Mouse (Mus musculus) intestine, postnatal 0 days (tissue): ENCODE results near the gene 0610030E20Rik. TPM values are rescaled to one million over a fixed set of nuclear protein-coding genes. Genes with fewer than 3 reads are reported as not detected.

Experiments used
- ATAC-seq: fragments of 200-750 bp; cut with Nextera tagmentation; 2 replicates; pipeline ENCODE4 v1.8.0; 2017; ENCODE audit warnings: mild to moderate bottlenecking, moderate TSS enrichment, moderate library complexity
- H3K27ac ChIP-seq: fragments of 300-500 bp; sonication (generic); 2 replicates; pipeline ENCODE4 v1.5.1; 2014; ENCODE audit warnings: mild to moderate bottlenecking, low read depth, low read length, moderate library complexity
- H3K27me3 ChIP-seq: fragments of 300-500 bp; sonication (generic); replicated peaks from 2 replicates; pipeline ENCODE4 v1.6.1; 2014; ENCODE audit warnings: low read length, mixed read lengths; ENCODE audit not compliant: control insufficient read depth, insufficient read depth
- H3K36me3 ChIP-seq: fragments of 300-500 bp; sonication (generic); 2 replicates; pipeline ENCODE4 v1.6.1; 2014; ENCODE audit warnings: mild to moderate bottlenecking, moderate library complexity; ENCODE audit not compliant: control insufficient read depth, insufficient read depth
- H3K4me1 ChIP-seq: fragments of 300-500 bp; sonication (generic); replicated peaks from 2 replicates; pipeline ENCODE4 v1.6.1; 2014; ENCODE audit warnings: antibody characterized with exemption, low read length, mixed read lengths; ENCODE audit not compliant: control insufficient read depth, insufficient read depth
- H3K4me2 ChIP-seq: fragments of 300-500 bp; sonication (generic); replicated peaks from 2 replicates; pipeline ENCODE4 v1.6.1; 2014; ENCODE audit warnings: low read depth, mild to moderate bottlenecking, moderate library complexity
- H3K4me3 ChIP-seq: fragments of 300-500 bp; sonication (generic); 2 replicates; pipeline ENCODE4 v1.5.1; 2014; ENCODE audit warnings: low read depth, low read length
- H3K9ac ChIP-seq: fragments of 300-500 bp; sonication (generic); 2 replicates; pipeline ENCODE4 v1.6.1; 2014; ENCODE audit warnings: mild to moderate bottlenecking, low read depth, low read length
- H3K9me3 ChIP-seq: fragments of 300-500 bp; sonication (generic); 2 replicates; pipeline ENCODE4 v1.6.1; 2016; ENCODE audit warnings: mixed run types; ENCODE audit not compliant: control insufficient read depth
- CTCF ChIP-seq: sonication (generic); IDR thresholded peaks from 2 replicates; pipeline ENCODE4 v1.5.1; 2016; ENCODE audit warnings: low read depth, mild to moderate bottlenecking, control low read depth, antibody characterized with exemption, moderate library complexity
- WGBS: fragments of 180-500 bp; shearing (Covaris S2); extraction: QIAGEN DNeasy Blood & Tissue Kit; methylation state at CpG from one replicate; pipeline ENCODE4 v1.1.7; 2014; 5-methylcytosine and 5-hydroxymethylcytosine counted together
- polyA plus RNA-seq: library from polyadenylated mRNA; unstranded; fragments of >200 nt; fragmentation: Nextera tagmentation; extraction: Ambion mirVana; gene quantifications from 2 replicates; pipeline ENCODE4 v1.2.1, GENCODE M21; 2015

The 0610030E20Rik gene
- polyA plus RNA-seq, 1 experiment from 2014 or later, result 16.0 TPM

GRCm38 (mm10) chr6:72390795-72391521 is 43.8 kb downstream of the 0610030E20Rik start:
- peak; percentile 55 for ATAC-seq
- Histone ChIP-seq H3K27ac (peak overlapping the region; percentile 99), H3K27me3 (no peaks in the 10 kb centered on the region), H3K4me2 (peak overlapping the region; percentile 78), H3K36me3 (peaks cover 18% of the 10 kb centered on the region), H3K9ac (peak overlapping the region; percentile 91), H3K9me3 (no peaks in the 10 kb centered on the region), H3K4me1 (peaks cover 5% of the 10 kb centered on the region; the same call in 1 of the 2 replicates), H3K4me3 (peak overlapping the region; percentile 64)
- WGBS, result 14% methylated on average over 12 of the region's 12 CpGs
- peak; percentile 32; the same call in 1 of the 2 replicates for TF ChIP-seq CTCF

DNA sequence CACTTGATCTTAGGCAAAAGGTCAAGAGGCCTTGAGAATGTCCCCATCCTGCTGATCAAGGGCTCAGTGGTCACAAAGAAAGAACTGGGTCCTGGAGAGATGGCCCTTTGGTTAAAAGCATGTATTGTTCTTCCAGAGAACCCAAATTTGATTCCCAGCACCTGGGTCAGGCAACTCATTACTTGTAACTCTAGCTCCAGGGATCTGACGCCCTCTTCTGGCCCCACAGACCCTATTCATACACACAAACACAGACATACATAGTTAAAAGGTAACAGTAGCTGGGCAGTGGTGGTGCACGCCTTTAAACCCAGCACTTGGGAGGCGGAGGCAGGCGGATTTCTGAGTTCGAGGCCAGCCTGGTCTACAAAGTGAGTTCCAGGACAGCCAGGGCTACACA is 45.2 kb downstream of the 0610030E20Rik start:
- peaks cover 5% of the 10 kb centered on the region; the same call in 1 of the 2 replicates for H3K4me1 ChIP-seq
- TF ChIP-seq CTCF, result 0 out of 2 replicates have a peak, but pooled peaks have one; percentile 10
- H3K4me2 ChIP-seq, result no peak overlapping the region
- no peak overlapping the region for H3K4me3 ChIP-seq
- peaks cover 10% of the 10 kb centered on the region; the same call in 1 of the 2 replicates for H3K36me3 ChIP-seq
- no peaks in the 10 kb centered on the region for H3K27me3 ChIP-seq
- H3K9ac ChIP-seq, result no peak overlapping the region
- 99% methylated on average over 5 of the region's 5 CpGs for WGBS
- no peaks in the 10 kb centered on the region for H3K9me3 ChIP-seq
- ATAC-seq, result no peak
- no peak overlapping the region for H3K27ac ChIP-seq

- Histone ChIP-seq H3K9me3 (no peaks in the 10 kb centered on the region), H3K27ac (no peak overlapping the region)
Observed at GRCm38 (mm10) chr6:72396837-72397251, 49.7 kb downstream of the 0610030E20Rik start.

GRCm38 (mm10) chr6:72399967-72400366 is 52.9 kb downstream of the 0610030E20Rik start:
- no peak overlapping the region for H3K4me3 ChIP-seq
- WGBS, result 43% methylated on average over 2 of the region's 2 CpGs
- no peak overlapping the region for H3K9ac ChIP-seq
- TF ChIP-seq CTCF, result no peak
- H3K36me3 ChIP-seq, result no peaks in the 10 kb centered on the region
- no peak overlapping the region for H3K4me2 ChIP-seq
- H3K27ac ChIP-seq, result no peak overlapping the region
- no peaks in the 10 kb centered on the region for H3K9me3 ChIP-seq
- no peaks in the 10 kb centered on the region for H3K4me1 ChIP-seq
- H3K27me3 ChIP-seq, result no peaks in the 10 kb centered on the region
- ATAC-seq, result no peak

More at GRCm38 (mm10) chr6:72396837-72397251, 49.7 kb downstream of the 0610030E20Rik start:
- H3K27me3 ChIP-seq, result no peaks in the 10 kb centered on the region
- WGBS, result 68% methylated on average over 10 of the region's 10 CpGs
- H3K4me3 ChIP-seq, result no peak overlapping the region
- no peak for ATAC-seq
- no peaks in the 10 kb centered on the region for H3K4me1 ChIP-seq
- TF ChIP-seq CTCF, result no peak
- no peak overlapping the region for H3K4me2 ChIP-seq
- H3K36me3 ChIP-seq, result no peaks in the 10 kb centered on the region
- no peak overlapping the region for H3K9ac ChIP-seq

GRCm38 (mm10) chr6:72401875-72402274 is 54.8 kb downstream of the 0610030E20Rik start:
- no peak overlapping the region for H3K9ac ChIP-seq
- peak; percentile 59 for ATAC-seq
- no peaks in the 10 kb centered on the region for H3K9me3 ChIP-seq
- H3K4me3 ChIP-seq, result no peak overlapping the region
- H3K4me2 ChIP-seq, result no peak overlapping the region
- H3K36me3 ChIP-seq, result no peaks in the 10 kb centered on the region
- no peaks in the 10 kb centered on the region for H3K4me1 ChIP-seq
- 22% methylated on average over 7 of the region's 7 CpGs for WGBS
- no peaks in the 10 kb centered on the region for H3K27me3 ChIP-seq
- no peak overlapping the region for H3K27ac ChIP-seq
- TF ChIP-seq CTCF, result peak; percentile 87

Other genes with a start within 250 kb of the 0610030E20Rik start
- 68.4 and 69.0 TPM in 2 replicates for gene St3gal5, start 249.7 kb upstream of the 0610030E20Rik start, polyA plus RNA-seq
- gene Atoh8, start 111.7 kb upstream of the 0610030E20Rik start, polyA plus RNA-seq, result 3.7 and 4.5 TPM in 2 replicates
- gene Sftpb, start 42.7 kb upstream of the 0610030E20Rik start, polyA plus RNA-seq, result 0.09 and 0.35 TPM in 2 replicates
- 16.0 and 17.1 TPM in 2 replicates for gene Usp39, start 2.1 kb upstream of the 0610030E20Rik start, polyA plus RNA-seq
- gene Tmem150a, start 8.1 kb downstream of the 0610030E20Rik start, polyA plus RNA-seq, result 12.4 and 14.2 TPM in 2 replicates
- gene Rnf181, start 19.6 kb downstream of the 0610030E20Rik start, polyA plus RNA-seq, result 122 and 132 TPM in 2 replicates
- 14.9 and 16.6 TPM in 2 replicates for gene Vamp5, start 33.2 kb downstream of the 0610030E20Rik start, polyA plus RNA-seq
- 450 and 453 TPM in 2 replicates for gene Vamp8, start 43.4 kb downstream of the 0610030E20Rik start, polyA plus RNA-seq
- gene Ggcx, start 67.0 kb downstream of the 0610030E20Rik start, polyA plus RNA-seq, result 6.2 and 6.8 TPM in 2 replicates
- gene Mat2a, start 92.2 kb downstream of the 0610030E20Rik start, polyA plus RNA-seq, result 120 and 128 TPM in 2 replicates
- 0.12 and 0.16 TPM in 2 replicates for gene Sh2d6, start 174.4 kb downstream of the 0610030E20Rik start, polyA plus RNA-seq
- gene Capg, start 197.1 kb downstream of the 0610030E20Rik start, polyA plus RNA-seq, result 25.2 and 28.5 TPM in 2 replicates